Mouse (Mus musculus) testis, adult 2 months (tissue): ENCODE measurements at regions not wholly inside any gene's neighbourhood (a gene's known extent, or its start where the extent isn't known, plus 50 kb on each side); places are given as distances from the start of the nearest gene placed in this dataset.

ENCODE experiments used
- CTCF ChIP-seq: fragments of 200-500 bp; IDR thresholded peaks from 2 replicates; pipeline ENCODE4 v1.5.1; 2012; ENCODE audit warnings: low read depth, mild to moderate bottlenecking, inconsistent platforms, low read length, moderate library complexity; ENCODE audit not compliant: control insufficient read depth, insufficient read depth, insufficient replicate concordance
- POLR2A ChIP-seq: fragments of 200-500 bp; IDR thresholded peaks from 2 replicates; pipeline ENCODE4 v1.6.1; 2012; ENCODE audit warnings: low read depth, mild to moderate bottlenecking, inconsistent platforms, low read length, moderate library complexity; ENCODE audit not compliant: control insufficient read depth

DNA sequence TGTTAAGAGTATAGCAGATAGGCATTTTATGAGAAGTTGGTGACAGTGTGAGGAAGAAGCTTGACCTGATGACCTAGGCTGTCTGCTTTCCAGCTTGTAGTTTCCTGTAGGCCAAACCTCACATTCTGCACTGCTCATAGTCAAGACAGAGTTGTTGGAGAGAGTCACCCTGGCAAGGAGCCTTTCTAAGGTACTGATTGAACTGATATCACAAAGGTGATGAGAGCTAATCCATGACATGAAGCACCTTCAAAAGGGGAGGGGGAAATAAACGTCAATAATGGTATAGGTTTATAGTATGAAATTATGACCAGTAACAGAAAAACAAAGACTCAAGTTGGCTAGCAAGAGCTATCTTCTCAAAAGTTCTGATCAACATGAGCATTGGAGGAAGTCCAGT, 293.3 kb downstream of the Ets1 start:
- TF ChIP-seq CTCF (no peak), POLR2A (no peak)
